Mouse (Mus musculus): ENCODE measurements around the gene Clasp2. TPM values are rescaled to one million over a fixed set of nuclear protein-coding genes. Genes with fewer than 3 reads are reported as not detected.

Gene Clasp2
- polyA plus RNA-seq, 1 experiment: 14.8 TPM

DNA sequence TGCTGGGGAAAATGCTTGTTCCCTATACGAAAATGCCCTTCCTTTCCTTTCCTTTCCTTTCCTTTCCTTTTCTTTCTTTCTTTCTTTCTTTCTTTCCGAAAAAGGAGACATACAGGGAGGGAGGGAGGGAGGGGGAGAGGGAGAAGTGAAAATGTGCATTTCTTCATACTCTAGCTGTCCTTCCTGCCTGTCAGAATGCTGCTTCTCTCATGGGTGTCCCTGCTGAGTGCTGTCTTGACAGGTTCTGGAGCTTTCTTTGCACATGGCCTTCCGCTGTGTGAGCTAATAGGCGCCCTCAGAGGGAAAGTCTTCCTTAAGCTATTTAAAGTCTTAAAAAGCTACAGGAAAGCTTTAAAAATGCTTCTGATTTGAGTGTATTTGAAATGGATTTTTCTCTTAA is 95.7 kb downstream of the Clasp2 start:
- TF ChIP-seq CTCF (IDR thresholded peaks at IDR 0.05; ENCODE audit: insufficient read depth, low read length) (no peak), POLR2A (IDR thresholded peaks at IDR 0.05; ENCODE audit: borderline replicate concordance, extremely low read depth, low read depth, low read length) (no peak)
- Histone ChIP-seq H3K4me1 (ENCODE audit: control insufficient read depth, insufficient read depth, low read length) (no peaks in the 10 kb centered on the region), H3K4me3 (replicated peaks; ENCODE audit: extremely low read depth, low read depth, low read length) (no peak overlapping the region)
- WGBS: 80% methylated on average over 4 of the region's 4 CpGs
- DNase-seq: no peak

DNA sequence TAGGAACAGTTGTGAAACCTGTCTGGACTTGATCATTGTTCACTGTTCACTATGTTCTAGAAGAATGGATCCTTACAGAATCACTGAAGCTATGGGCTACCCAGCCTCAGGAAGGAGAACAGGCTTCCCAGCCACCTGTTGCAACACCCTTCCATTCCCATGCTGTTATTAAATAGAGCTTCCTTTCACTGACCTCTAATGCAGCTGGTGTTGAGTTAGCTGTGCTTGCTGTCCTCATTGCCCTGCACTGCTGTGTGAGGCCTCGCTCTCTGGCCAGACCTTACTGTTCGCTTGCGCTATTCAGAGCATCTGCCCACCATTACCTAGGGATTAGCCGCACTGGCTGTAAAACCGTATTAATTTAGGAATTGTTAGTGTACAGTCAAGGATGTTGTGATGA is 96.2 kb downstream of the Clasp2 start:
- no peak for TF ChIP-seq POLR2A (IDR thresholded peaks at IDR 0.05; ENCODE audit: borderline replicate concordance, extremely low read depth, low read depth, low read length)
- no peak for TF ChIP-seq CTCF (IDR thresholded peaks at IDR 0.05; ENCODE audit: insufficient read depth, low read length)
- 96% methylated on average over 5 of the region's 5 CpGs for WGBS
- DNase-seq: no peak
- Histone ChIP-seq H3K4me1 (ENCODE audit: control insufficient read depth, insufficient read depth, low read length) (no peaks in the 10 kb centered on the region), H3K4me3 (replicated peaks; ENCODE audit: extremely low read depth, low read depth, low read length) (no peak overlapping the region)

DNA sequence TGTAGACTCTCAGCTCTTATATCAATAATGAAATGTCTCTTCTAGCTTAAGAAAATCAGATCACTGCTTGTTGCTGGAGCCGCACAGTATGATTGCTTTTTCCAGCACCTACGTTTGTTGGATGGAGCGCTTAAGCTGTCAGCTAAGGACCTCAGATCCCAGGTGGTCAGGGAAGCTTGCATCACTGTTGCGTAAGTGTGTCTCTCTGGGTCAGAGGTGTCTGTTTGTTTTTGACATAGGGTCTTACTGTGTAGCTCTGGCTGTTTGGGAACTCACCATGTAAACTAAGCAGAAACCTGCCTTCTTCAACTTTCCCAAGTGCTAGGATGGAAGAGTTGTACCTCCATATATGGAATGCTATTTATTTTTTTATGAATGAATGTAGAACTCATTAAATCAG is 102.8 kb downstream of the Clasp2 start:
- no peaks in the 10 kb centered on the region for H3K4me1 ChIP-seq (ENCODE audit: control insufficient read depth, insufficient read depth, low read length)
- 89% methylated on average over 4 of the region's 4 CpGs for WGBS
- no peak overlapping the region for H3K4me3 ChIP-seq (replicated peaks; ENCODE audit: extremely low read depth, low read depth, low read length)
- DNase-seq: no peak
- TF ChIP-seq POLR2A (IDR thresholded peaks at IDR 0.05; ENCODE audit: borderline replicate concordance, extremely low read depth, low read depth, low read length): no peak
- no peak for TF ChIP-seq CTCF (IDR thresholded peaks at IDR 0.05; ENCODE audit: insufficient read depth, low read length)

DNA sequence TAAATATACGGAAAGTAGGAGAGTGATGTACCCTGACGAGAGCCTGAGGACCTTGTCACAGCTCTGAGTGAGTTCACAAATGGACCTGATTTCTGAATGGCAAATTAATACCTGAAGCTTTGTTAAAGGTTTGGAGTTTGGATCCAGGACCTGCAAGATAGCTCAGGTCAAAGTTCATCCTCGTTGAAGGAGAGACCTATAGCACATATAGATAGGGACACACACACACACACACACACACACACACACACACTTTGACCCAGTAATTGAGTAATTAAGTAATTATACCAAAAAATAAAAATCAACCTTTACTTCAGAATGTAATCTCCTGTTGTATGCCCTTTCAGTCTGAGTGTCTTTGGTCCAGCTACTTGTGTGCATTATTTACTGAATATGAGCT is 114.2 kb downstream of the Clasp2 start:
- TF ChIP-seq CTCF (IDR thresholded peaks at IDR 0.05; ENCODE audit: insufficient read depth, low read length): no peak
- TF ChIP-seq POLR2A (IDR thresholded peaks at IDR 0.05; ENCODE audit: borderline replicate concordance, extremely low read depth, low read depth, low read length): no peak
- no peak for DNase-seq
- 84% methylated on average over 3 of the region's 3 CpGs for WGBS

DNA sequence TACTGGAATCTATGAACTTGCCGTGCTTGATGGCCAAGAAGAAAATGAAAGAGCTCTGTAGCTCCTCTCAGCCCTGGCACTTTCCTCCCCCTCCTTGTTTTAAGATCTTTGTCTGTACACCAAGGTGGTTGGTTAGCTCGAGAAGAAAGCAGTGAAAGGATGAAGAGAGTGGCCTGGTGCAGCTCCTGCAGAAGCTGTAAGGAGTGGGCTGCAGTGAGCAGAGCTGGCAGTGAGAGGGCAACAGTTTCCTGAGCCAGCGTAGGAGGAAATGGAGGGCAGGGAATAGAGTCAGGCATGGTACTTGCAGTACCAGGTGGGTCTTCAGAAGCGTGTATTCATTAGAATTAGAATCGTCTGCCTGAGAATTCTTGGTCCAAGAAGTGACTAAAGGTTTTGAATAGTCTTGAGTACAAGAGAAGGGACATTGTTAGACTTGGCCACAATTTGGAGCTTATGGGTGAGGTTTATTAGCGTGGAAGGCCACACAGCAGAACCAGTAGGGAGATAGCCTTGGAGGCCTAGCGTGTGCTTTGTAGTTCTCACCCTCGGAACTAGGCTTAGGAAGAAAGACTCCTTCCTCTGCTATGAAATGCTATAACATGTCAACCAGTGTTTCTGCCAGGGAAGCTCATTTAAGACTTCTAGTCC is 116.1 kb downstream of the Clasp2 start:
- no peak for DNase-seq
- Histone ChIP-seq H3K4me1 (ENCODE audit: control insufficient read depth, insufficient read depth, low read length) (no peaks in the 10 kb centered on the region), H3K4me3 (replicated peaks; ENCODE audit: extremely low read depth, low read depth, low read length) (no peak overlapping the region)
- TF ChIP-seq CTCF (IDR thresholded peaks at IDR 0.05; ENCODE audit: insufficient read depth, low read length): no peak
- no peak for TF ChIP-seq POLR2A (IDR thresholded peaks at IDR 0.05; ENCODE audit: borderline replicate concordance, extremely low read depth, low read depth, low read length)
- 84% methylated on average over 8 of the region's 8 CpGs for WGBS

More for the DNA sequence above, 114.2 kb downstream of the Clasp2 start:
- Histone ChIP-seq H3K4me3 (replicated peaks; ENCODE audit: extremely low read depth, low read depth, low read length) (no peak overlapping the region), H3K4me1 (ENCODE audit: control insufficient read depth, insufficient read depth, low read length) (no peaks in the 10 kb centered on the region)

DNA sequence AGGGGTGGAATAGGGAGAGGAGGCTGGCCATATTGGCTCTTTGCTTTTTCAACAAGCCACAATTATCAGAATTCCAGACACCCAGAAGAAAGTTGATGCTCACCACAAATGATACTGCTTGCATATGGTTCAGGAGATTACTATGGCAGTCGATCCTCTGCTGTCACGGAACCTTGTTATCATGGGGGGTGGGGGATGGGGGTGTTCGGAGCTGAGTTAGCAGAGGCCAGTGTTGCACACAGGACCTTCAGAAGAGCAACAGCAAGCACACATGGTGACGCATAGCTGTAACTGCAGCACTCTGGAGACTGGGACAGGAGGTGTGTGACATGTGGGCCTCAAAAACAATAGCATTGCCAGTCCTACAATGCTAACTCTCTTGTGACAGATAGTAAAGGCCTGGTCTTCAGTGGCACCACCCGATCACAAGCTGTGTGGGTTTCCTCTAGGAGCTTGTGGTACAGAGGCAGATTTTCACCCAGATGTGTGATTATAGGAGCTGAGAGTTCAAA is 116.7 kb downstream of the Clasp2 start:
- TF ChIP-seq POLR2A (IDR thresholded peaks at IDR 0.05; ENCODE audit: borderline replicate concordance, extremely low read depth, low read depth, low read length): no peak
- TF ChIP-seq CTCF (IDR thresholded peaks at IDR 0.05; ENCODE audit: insufficient read depth, low read length): no peak
- H3K4me3 ChIP-seq (replicated peaks; ENCODE audit: extremely low read depth, low read depth, low read length): no peak overlapping the region
- no peaks in the 10 kb centered on the region for H3K4me1 ChIP-seq (ENCODE audit: control insufficient read depth, insufficient read depth, low read length)
- WGBS: 82% methylated on average over 5 of the region's 5 CpGs
- DNase-seq: no peak

DNA sequence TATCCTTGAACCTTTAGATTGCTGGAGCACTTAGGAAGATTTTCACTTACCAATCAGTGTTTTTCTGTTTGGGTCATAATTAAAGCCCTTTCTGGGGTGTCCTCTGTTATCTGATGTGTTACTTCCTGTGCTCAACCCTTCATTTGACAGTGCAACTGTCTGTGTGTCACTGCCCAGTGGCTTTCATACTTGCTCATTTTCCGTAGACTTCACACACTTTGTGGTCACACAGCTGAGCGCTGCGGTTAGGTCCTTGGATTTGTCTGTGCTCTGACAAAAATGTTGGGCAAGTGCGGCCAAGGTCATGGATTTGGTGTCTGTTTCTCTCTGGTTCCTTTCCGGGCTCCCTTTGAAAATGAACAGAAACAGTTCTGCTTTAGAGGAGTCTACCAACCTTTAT is 118.1 kb downstream of the Clasp2 start:
- WGBS: 74% methylated on average over 5 of the region's 5 CpGs
- Histone ChIP-seq H3K4me3 (replicated peaks; ENCODE audit: extremely low read depth, low read depth, low read length) (no peak overlapping the region), H3K4me1 (ENCODE audit: control insufficient read depth, insufficient read depth, low read length) (no peaks in the 10 kb centered on the region)
- no peak for DNase-seq
- no peak for TF ChIP-seq POLR2A (IDR thresholded peaks at IDR 0.05; ENCODE audit: borderline replicate concordance, extremely low read depth, low read depth, low read length)
- TF ChIP-seq CTCF (IDR thresholded peaks at IDR 0.05; ENCODE audit: insufficient read depth, low read length): no peak

DNA sequence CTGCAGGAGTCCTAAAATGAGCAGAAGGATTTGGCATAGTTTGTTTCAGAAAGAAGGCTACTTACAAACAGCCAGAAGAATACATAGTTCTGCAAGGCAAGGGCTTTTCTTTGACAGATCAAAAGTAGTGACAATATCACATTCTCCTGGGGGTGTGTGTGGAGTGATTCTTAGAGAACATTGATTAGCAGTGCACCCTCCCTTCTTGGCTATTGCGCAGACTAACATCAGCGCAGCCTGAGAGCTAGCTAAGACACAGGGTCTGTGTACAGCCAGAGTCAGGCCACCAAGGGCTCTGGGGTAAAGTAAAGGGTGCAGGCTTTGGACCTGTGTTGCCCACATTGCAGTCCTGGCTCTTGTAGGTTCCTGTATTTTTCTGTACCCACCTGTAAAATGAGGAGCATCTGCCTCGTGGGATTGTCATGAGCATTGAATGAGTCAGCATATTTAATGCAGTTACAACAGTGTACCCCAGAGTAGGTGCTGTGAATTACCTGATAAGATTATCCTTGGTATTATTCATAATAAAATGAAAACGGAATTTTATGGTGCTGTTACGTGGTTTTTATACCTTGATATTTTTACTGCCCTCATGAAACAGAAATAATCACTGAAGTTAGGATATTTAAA is 122.2 kb downstream of the Clasp2 start:
- peaks cover 3% of the 10 kb centered on the region; the same call in 1 of the 2 replicates for H3K4me1 ChIP-seq (ENCODE audit: control insufficient read depth, insufficient read depth, low read length)
- 91% methylated on average over 5 of the region's 5 CpGs for WGBS
- no peak for DNase-seq
- TF ChIP-seq POLR2A (IDR thresholded peaks at IDR 0.05; ENCODE audit: borderline replicate concordance, extremely low read depth, low read depth, low read length) (no peak), CTCF (IDR thresholded peaks at IDR 0.05; ENCODE audit: insufficient read depth, low read length) (no peak)
- H3K4me3 ChIP-seq (replicated peaks; ENCODE audit: extremely low read depth, low read depth, low read length): no peak overlapping the region

DNA sequence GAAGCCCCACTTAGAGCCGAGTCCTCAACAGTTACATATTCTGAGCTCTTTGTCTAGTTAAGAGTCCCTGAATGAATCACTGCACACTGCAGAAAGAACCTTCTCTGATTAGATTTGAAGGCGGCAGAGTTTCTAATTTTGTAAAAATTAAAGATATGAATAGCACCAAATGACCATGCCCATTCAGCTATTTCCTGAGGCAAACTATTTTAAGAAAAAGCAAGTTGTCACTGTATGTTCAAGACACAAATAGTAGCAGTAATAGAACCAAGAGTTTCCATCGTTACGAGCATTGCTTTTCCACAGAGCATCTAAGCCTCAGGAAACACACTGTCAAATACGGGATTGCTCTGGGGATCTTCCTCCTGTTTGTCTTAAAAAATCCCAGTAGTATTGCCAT is 126.7 kb downstream of the Clasp2 start:
- no peak overlapping the region for H3K4me3 ChIP-seq (replicated peaks; ENCODE audit: extremely low read depth, low read depth, low read length)
- no peak for DNase-seq
- 60% methylated on average over 5 of the region's 5 CpGs for WGBS
- TF ChIP-seq CTCF (IDR thresholded peaks at IDR 0.05; ENCODE audit: insufficient read depth, low read length) (no peak), POLR2A (IDR thresholded peaks at IDR 0.05; ENCODE audit: borderline replicate concordance, extremely low read depth, low read depth, low read length) (no peak)
- peaks cover 3% of the 10 kb centered on the region; the same call in 1 of the 2 replicates for H3K4me1 ChIP-seq (ENCODE audit: control insufficient read depth, insufficient read depth, low read length)

DNA sequence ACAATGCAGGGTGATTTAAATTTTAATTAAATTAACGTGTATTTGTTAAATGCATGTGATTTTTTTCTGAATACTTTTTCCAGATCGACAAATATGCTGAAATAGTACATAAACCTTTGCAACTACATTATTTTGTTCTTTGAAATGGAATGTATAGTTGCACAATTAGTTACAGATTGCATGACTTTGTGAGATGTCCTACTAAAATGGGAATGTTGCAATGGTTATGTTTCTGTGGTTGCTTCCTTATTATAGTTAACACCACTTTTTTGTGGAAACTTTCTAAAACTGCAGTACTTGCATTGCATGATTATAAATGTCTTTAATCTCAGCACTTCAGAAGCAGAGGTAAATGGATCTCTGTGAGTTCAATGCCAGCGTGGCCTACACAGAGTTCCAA is 153.6 kb downstream of the Clasp2 start:
- 91% methylated on average over 3 of the region's 3 CpGs for WGBS
- no peak for TF ChIP-seq POLR2A (IDR thresholded peaks at IDR 0.05; ENCODE audit: borderline replicate concordance, extremely low read depth, low read depth, low read length)
- no peak for TF ChIP-seq CTCF (IDR thresholded peaks at IDR 0.05; ENCODE audit: insufficient read depth, low read length)
- Histone ChIP-seq H3K4me3 (replicated peaks; ENCODE audit: extremely low read depth, low read depth, low read length) (no peak overlapping the region), H3K4me1 (ENCODE audit: control insufficient read depth, insufficient read depth, low read length) (no peaks in the 10 kb centered on the region)
- no peak for DNase-seq
